Mouse (Mus musculus) limb, embryonic 15.5 days (tissue): ENCODE measurements at regions not wholly inside any gene's neighbourhood (a gene's known extent, or its start where the extent isn't known, plus 50 kb on each side); places are given as distances from the start of the nearest gene placed in this dataset.

Experiments used
- ATAC-seq: fragments of 200-750 bp; cut with Nextera tagmentation; 2 replicates; pipeline ENCODE4 v1.8.0; 2017; ENCODE audit warnings: low read depth, moderate TSS enrichment; ENCODE audit not compliant: insufficient number of reproducible peaks, low FRiP score, low TSS enrichment
- H3K27ac ChIP-seq: fragments of 300-500 bp; sonication (generic); 2 replicates; pipeline ENCODE4 v1.5.1; 2015; ENCODE audit warnings: moderate library complexity, mild to moderate bottlenecking, inconsistent platforms
- H3K27me3 ChIP-seq: fragments of 300-500 bp; sonication (generic); 2 replicates; pipeline ENCODE4 v1.6.1; 2015; ENCODE audit warnings: inconsistent platforms
- H3K36me3 ChIP-seq: fragments of 300-500 bp; sonication (generic); 2 replicates; pipeline ENCODE4 v1.6.1; 2015; ENCODE audit warnings: inconsistent platforms
- H3K4me1 ChIP-seq: fragments of 300-500 bp; sonication (generic); 2 replicates; pipeline ENCODE4 v1.6.1; 2015; ENCODE audit warnings: inconsistent platforms
- H3K4me2 ChIP-seq: fragments of 300-500 bp; sonication (generic); 2 replicates; pipeline ENCODE4 v1.6.1; 2015; ENCODE audit warnings: mild to moderate bottlenecking, inconsistent platforms
- H3K4me3 ChIP-seq: fragments of 300-500 bp; sonication (generic); 2 replicates; pipeline ENCODE4 v1.5.1; 2015; ENCODE audit warnings: mild to moderate bottlenecking, inconsistent platforms
- H3K9ac ChIP-seq: fragments of 300-500 bp; sonication (generic); 2 replicates; pipeline ENCODE4 v1.6.1; 2015; ENCODE audit warnings: inconsistent platforms
- H3K9me3 ChIP-seq: fragments of 300-500 bp; sonication (generic); 2 replicates; pipeline ENCODE4 v1.6.1; 2016; ENCODE audit warnings: inconsistent platforms
- WGBS: fragments of 180-500 bp; shearing (Covaris S2); methylation state at CpG from one replicate; pipeline ENCODE4 v1.1.7; 2015; 5-methylcytosine and 5-hydroxymethylcytosine counted together

DNA sequence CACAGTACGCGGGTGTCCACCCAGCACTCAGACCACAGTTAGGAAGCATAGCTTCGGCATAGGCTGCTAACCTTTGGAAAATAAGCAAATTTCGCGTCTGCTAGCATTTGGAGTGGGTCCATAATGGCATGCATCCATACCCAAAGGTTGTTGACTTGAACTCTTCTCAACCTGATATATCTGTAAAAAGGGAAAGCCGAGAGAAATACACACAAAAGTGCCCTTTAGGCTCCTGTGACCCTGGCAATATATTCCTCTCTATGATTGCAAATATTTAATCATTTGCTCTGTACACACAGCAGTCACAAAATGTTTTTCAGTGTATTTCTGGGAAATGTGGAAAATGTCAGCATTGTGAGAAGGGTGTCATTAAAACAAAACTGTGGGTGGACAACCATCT lies 347.1 kb downstream of the Tfec start:
- no peak overlapping the region for H3K4me3 ChIP-seq
- 54% methylated on average over 6 of the region's 6 CpGs for WGBS
- no peaks in the 10 kb centered on the region for H3K9me3 ChIP-seq
- no peak overlapping the region for H3K9ac ChIP-seq
- H3K27ac ChIP-seq, result peak overlapping the region; percentile 78
- H3K4me1 ChIP-seq, result peaks cover 17% of the 10 kb centered on the region; the same call in 1 of the 2 replicates
- ATAC-seq, result no peak
- no peaks in the 10 kb centered on the region for H3K27me3 ChIP-seq
- no peaks in the 10 kb centered on the region for H3K36me3 ChIP-seq
- H3K4me2 ChIP-seq, result no peak overlapping the region

GRCm38 (mm10) chr6:16550445-16550844 lies 347.8 kb downstream of the Tfec start:
- H3K4me3 ChIP-seq, result no peak overlapping the region
- H3K9me3 ChIP-seq, result no peaks in the 10 kb centered on the region
- no peaks in the 10 kb centered on the region for H3K27me3 ChIP-seq
- peaks cover 17% of the 10 kb centered on the region; the same call in 1 of the 2 replicates for H3K4me1 ChIP-seq
- ATAC-seq, result no peak
- 0 out of 2 replicates have a peak overlapping the region, but pooled peaks have one; percentile 78 for H3K27ac ChIP-seq
- H3K36me3 ChIP-seq, result no peaks in the 10 kb centered on the region
- 45% methylated on average over 9 of the region's 9 CpGs for WGBS
- no peak overlapping the region for H3K9ac ChIP-seq
- no peak overlapping the region for H3K4me2 ChIP-seq

DNA sequence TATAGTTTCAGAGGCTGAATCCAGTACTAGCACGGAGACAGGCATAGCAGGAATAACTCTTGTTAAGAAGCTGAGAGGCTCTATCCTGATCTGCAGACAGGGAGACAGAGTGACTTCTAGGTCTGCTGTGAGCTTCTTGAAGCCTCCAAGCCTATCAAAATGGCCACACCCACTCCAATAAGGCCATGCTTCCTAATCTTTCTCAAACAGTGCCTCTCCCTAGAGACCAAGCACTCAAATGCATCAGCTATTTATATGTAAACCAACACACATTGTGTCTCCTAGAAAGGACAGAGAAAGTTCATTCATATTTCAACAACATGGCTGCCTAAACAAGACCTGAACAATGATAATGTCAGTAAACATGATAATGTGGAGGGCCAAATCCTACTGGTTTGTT lies 384.2 kb downstream of the Tfec start:
- WGBS, result 67% methylated on average over 1 of the region's 1 CpGs
- Histone ChIP-seq H3K9me3 (no peaks in the 10 kb centered on the region), H3K27me3 (no peaks in the 10 kb centered on the region), H3K4me3 (no peak overlapping the region), H3K4me2 (no peak overlapping the region), H3K27ac (no peak overlapping the region), H3K9ac (no peak overlapping the region), H3K36me3 (no peaks in the 10 kb centered on the region), H3K4me1 (no peaks in the 10 kb centered on the region)
- ATAC-seq, result no peak

GRCm38 (mm10) chr6:16513541-16513940 lies 384.7 kb downstream of the Tfec start:
- Histone ChIP-seq H3K4me2 (no peak overlapping the region), H3K27me3 (no peaks in the 10 kb centered on the region), H3K27ac (no peak overlapping the region), H3K4me3 (no peak overlapping the region), H3K36me3 (no peaks in the 10 kb centered on the region), H3K9me3 (no peaks in the 10 kb centered on the region), H3K4me1 (no peaks in the 10 kb centered on the region), H3K9ac (no peak overlapping the region)
- ATAC-seq, result no peak

DNA sequence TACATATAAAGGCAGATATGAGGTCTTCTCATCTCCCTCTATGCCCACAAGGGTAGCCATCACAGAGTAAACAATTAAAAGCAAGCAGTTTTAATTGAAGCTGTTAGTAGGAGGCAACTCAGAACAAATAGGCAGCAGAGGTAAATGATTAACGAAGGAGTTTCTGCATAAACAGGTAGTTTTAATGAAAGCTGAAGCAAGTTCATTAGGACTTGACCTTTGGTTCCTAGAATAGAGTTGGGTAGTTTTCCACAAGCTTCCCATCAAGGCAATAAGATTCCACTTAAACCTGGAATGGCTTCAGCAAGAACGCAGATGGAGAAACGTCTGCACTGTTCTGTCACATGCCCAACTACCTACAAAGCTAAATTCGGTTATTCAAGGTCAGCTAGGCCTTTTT lies 394.4 kb downstream of the Tfec start:
- no peak overlapping the region for H3K27ac ChIP-seq
- no peak overlapping the region for H3K4me3 ChIP-seq
- no peaks in the 10 kb centered on the region for H3K36me3 ChIP-seq
- no peaks in the 10 kb centered on the region for H3K4me1 ChIP-seq
- H3K9me3 ChIP-seq, result no peaks in the 10 kb centered on the region
- no peak overlapping the region for H3K9ac ChIP-seq
- WGBS, result 75% methylated on average over 4 of the region's 4 CpGs
- H3K27me3 ChIP-seq, result no peaks in the 10 kb centered on the region
- ATAC-seq, result no peak
- no peak overlapping the region for H3K4me2 ChIP-seq

DNA sequence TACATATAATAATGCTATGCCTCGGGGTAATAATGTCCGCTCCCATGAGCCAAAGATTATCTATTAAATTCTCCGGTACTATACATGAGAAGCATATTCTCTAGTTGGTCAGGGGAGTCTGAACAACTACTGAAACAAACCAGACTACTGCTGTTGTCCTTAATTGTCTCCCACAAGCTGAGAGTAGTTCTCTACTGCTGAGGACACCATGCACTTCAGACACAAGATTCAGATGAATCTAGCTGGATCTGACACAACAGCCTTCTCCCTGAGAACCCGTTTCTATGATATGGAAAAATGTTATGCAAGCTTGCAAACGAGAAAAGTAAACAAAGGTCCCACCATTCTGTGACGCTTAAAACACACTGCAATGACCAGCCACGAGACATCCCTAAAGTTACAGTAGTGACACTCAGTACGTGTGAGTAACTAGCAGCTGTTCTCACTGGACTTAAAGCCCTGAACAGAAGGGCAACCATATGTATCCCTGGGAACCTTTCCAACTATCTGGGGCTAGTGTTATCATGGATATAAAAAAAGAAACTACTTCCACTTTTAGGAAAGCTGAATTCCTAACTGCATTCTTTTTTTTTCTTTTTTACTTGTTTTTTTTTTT lies 411.1 kb downstream of the Tfec start:
- Histone ChIP-seq H3K4me3 (no peak overlapping the region), H3K9ac (no peak overlapping the region), H3K9me3 (no peaks in the 10 kb centered on the region), H3K36me3 (no peaks in the 10 kb centered on the region), H3K27me3 (no peaks in the 10 kb centered on the region), H3K27ac (0 out of 2 replicates have a peak overlapping the region, but pooled peaks have one; percentile 47), H3K4me2 (no peak overlapping the region), H3K4me1 (peaks cover 3% of the 10 kb centered on the region)
- 54% methylated on average over 8 of the region's 8 CpGs for WGBS
- ATAC-seq, result no peak

- Histone ChIP-seq H3K9me3 (no peaks in the 10 kb centered on the region), H3K4me1 (peaks cover 3% of the 10 kb centered on the region), H3K27ac (no peak overlapping the region), H3K36me3 (no peaks in the 10 kb centered on the region), H3K27me3 (no peaks in the 10 kb centered on the region), H3K4me3 (no peak overlapping the region), H3K9ac (no peak overlapping the region), H3K4me2 (no peak overlapping the region)
- ATAC-seq, result no peak
- WGBS, result 70% methylated on average over 5 of the region's 5 CpGs
Observed at GRCm38 (mm10) chr6:16483295-16483694, 414.9 kb downstream of the Tfec start.

DNA sequence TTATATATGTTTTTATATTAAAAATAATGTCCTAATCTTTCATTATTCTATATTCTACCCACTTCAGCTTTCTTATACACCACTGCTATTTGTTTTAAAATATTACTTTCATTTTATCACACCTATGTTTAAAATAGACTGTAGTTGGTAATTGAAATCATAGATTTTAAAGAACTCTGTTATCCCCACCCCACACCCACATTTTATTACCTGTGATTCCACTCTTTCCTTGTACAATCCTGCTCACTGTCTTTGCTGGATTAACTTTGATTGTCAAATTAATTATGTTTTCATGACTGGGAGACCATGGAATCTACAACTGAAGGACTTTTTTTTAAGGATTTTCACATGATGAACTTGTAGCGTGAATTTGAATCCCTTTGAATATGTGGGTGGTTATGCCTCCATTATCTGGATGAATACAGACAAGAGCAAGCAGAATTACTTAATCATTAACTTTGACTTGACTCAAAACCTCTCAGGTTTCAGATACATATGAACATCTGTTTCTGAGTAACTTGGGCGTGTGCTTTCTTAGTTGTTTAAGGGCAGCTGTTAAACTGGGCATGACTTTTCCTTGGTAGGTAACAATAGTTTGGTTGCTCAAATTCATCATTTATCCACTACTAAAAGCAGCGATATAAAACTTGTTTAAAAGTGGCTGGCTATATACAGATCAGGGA lies 429.4 kb downstream of the Tfec start:
- Histone ChIP-seq H3K4me3 (no peak overlapping the region), H3K9me3 (no peaks in the 10 kb centered on the region), H3K27me3 (no peaks in the 10 kb centered on the region), H3K9ac (no peak overlapping the region), H3K27ac (no peak overlapping the region), H3K4me1 (no peaks in the 10 kb centered on the region), H3K36me3 (no peaks in the 10 kb centered on the region), H3K4me2 (no peak overlapping the region)
- 57% methylated on average over 3 of the region's 3 CpGs for WGBS
- no peak for ATAC-seq

GRCm38 (mm10) chr6:16458279-16458678 lies 440.0 kb downstream of the Tfec start:
- no peak overlapping the region for H3K9ac ChIP-seq
- no peak overlapping the region for H3K27ac ChIP-seq
- WGBS, result 58% methylated on average over 3 of the region's 3 CpGs
- H3K4me2 ChIP-seq, result no peak overlapping the region
- H3K36me3 ChIP-seq, result no peaks in the 10 kb centered on the region
- no peak for ATAC-seq
- H3K4me1 ChIP-seq, result no peaks in the 10 kb centered on the region
- no peaks in the 10 kb centered on the region for H3K9me3 ChIP-seq
- no peaks in the 10 kb centered on the region for H3K27me3 ChIP-seq
- no peak overlapping the region for H3K4me3 ChIP-seq
